Mouse (Mus musculus): ENCODE measurements around the gene Glyctk. TPM values are rescaled to one million over a fixed set of nuclear protein-coding genes. Genes with fewer than 3 reads are reported as not detected.

Glyctk gene
- polyA plus RNA-seq, 2 experiments, result 11.6 to 13.0 TPM

DNA sequence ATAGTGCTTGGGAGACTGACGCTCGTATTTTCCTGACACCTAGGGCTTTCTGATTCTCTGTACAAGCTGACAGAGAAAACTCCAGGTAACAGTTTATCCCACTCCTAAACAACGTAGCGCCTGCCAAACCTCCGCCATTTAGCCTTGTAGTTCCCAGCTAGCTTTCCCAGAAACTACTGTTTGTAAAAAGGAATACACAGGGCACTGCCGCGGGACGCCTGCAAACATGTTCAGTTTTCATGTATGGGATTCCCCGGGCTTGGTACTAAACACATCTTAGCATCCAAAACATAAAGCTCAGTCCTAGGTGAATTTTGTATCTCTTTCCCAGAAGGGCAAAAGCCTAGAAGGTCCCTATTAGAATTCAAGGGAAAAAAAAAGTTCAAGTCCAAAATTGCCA is 1.3 kb upstream of the Glyctk start:
- ATAC-seq (ENCODE audit: insufficient read depth) (no peak), DNase-seq (ENCODE audit: low read depth in 3 of 3, low spot score in 3 of 3) (no peak)
- TF ChIP-seq EP300 (IDR thresholded peaks at IDR 0.05; ENCODE audit: low read depth), result no peak
- no peak for TF ChIP-seq CTCF (IDR thresholded peaks at IDR 0.05; ENCODE audit: low read depth)
- peaks cover 5 to 14% of the 10 kb centered on the region in 2 experiments for H3K4me1 ChIP-seq (replicated peaks; ENCODE audit: control insufficient read depth in 2 of 2, insufficient read depth in 2 of 2, low read length in 1 of 2)
- no peak overlapping the region for H3K9ac ChIP-seq (replicated peaks)
- no peak overlapping the region for H3K27ac ChIP-seq
- peak overlapping the region; percentile 75 for H3K4me2 ChIP-seq (ENCODE audit: low read depth)
- no peak overlapping the region; a peak in 1 of 4 replicates for H3K4me3 ChIP-seq (ENCODE audit: insufficient read depth in 1 of 2, low read depth in 2 of 2, low read length in 2 of 2)
- no peaks in the 10 kb centered on the region for H3K9me3 ChIP-seq (ENCODE audit: control insufficient read depth, low read length)
- WGBS (ENCODE audit: insufficient replicate concordance), result 80% methylated on average over 9 of the region's 9 CpGs
- H3K36me3 ChIP-seq (replicated peaks; ENCODE audit: control insufficient read depth, insufficient read depth, low read depth), result no peaks in the 10 kb centered on the region
- H3K27me3 ChIP-seq (ENCODE audit: control insufficient read depth, insufficient read depth, low read length), result no peaks in the 10 kb centered on the region

DNA sequence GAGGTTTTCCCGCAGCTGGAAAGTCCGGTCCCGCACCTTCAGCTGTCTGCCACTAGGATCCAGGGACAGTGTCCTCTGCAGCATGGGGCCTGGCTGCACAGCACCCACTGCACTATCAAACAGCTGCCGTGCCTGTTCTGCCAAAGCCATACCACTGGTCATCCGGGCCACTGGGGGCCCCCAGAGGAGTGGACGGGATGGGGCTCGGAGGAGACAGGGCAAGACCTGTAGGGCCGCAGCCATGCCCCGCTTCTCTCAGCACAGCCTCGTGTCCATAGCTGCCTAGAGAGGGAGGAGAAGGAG is 364 bp downstream of the Glyctk start:
- TF ChIP-seq EP300 (IDR thresholded peaks at IDR 0.05; ENCODE audit: low read depth) (no peak), CTCF (IDR thresholded peaks at IDR 0.05; ENCODE audit: low read depth) (peak; percentile 3; the same call in 1 of the 2 replicates)
- peak overlapping the region; percentile 25 to 32 for H3K4me3 ChIP-seq (ENCODE audit: insufficient read depth in 1 of 2, low read depth in 2 of 2, low read length in 2 of 2)

DNA sequence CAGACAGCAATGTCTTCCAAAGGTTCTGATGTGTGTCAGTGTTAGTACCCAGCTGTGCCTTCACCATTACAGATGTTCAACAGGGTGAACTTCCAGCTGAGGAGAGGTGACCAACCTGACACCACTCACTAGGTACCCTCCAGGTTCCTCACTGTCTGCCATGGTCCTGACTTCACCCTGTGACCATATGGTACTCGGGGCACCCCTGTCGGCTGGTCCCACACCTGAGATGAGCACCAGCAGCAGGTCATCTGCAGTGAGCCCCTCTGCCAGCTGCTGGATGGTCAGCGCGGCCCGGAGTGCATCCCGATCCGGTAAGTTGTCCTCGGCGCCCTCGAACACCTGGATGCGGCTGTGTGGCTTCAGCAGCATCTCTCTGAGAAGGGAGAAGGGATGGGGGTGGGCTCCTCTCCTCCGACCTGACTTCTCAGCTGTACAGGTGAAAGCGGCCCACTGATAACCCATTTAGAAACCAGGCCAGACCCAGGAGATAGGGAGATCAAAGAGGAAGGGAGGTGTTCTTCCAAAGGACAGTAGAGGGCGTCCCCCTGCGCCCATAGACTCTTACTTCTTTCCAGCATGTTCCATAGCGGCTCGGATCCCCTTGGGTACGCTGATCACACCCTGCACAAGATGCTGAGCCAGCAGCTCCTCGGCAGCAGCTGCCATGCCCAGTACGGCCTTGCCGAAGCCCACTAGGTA is 866 bp downstream of the Glyctk start:
- H3K4me2 ChIP-seq (ENCODE audit: low read depth), result peak overlapping the region; percentile 21
- ATAC-seq (ENCODE audit: insufficient read depth), result no peak
- peaks cover 5 to 14% of the 10 kb centered on the region in 2 experiments for H3K4me1 ChIP-seq (replicated peaks; ENCODE audit: control insufficient read depth in 2 of 2, insufficient read depth in 2 of 2, low read length in 1 of 2)
- H3K36me3 ChIP-seq (replicated peaks; ENCODE audit: control insufficient read depth, insufficient read depth, low read depth), result no peaks in the 10 kb centered on the region
- peak; percentile 21; the same call in 1 of the 2 replicates for TF ChIP-seq CTCF (IDR thresholded peaks at IDR 0.05; ENCODE audit: low read depth)
- TF ChIP-seq EP300 (IDR thresholded peaks at IDR 0.05; ENCODE audit: low read depth), result no peak
- no peaks in the 10 kb centered on the region for H3K27me3 ChIP-seq (ENCODE audit: control insufficient read depth, insufficient read depth, low read length)
- WGBS (ENCODE audit: insufficient replicate concordance), result 73% methylated on average over 21 of the region's 21 CpGs
- H3K4me3 ChIP-seq (ENCODE audit: insufficient read depth in 1 of 2, low read depth in 2 of 2, low read length in 2 of 2), result peak overlapping the region; percentile 25 to 32
- DNase-seq (ENCODE audit: low read depth in 3 of 3, low spot score in 3 of 3), result no peak
- no peak overlapping the region for H3K27ac ChIP-seq
- no peak overlapping the region for H3K9ac ChIP-seq (replicated peaks)
- H3K9me3 ChIP-seq (ENCODE audit: control insufficient read depth, low read length), result no peaks in the 10 kb centered on the region

More for the DNA sequence above, 364 bp downstream of the Glyctk start:
- 0 out of 2 replicates have a peak, but pooled peaks have one; percentile 2 for ATAC-seq (ENCODE audit: insufficient read depth)
- Histone ChIP-seq H3K36me3 (replicated peaks; ENCODE audit: control insufficient read depth, insufficient read depth, low read depth) (no peaks in the 10 kb centered on the region), H3K27ac (no peak overlapping the region), H3K9me3 (ENCODE audit: control insufficient read depth, low read length) (no peaks in the 10 kb centered on the region), H3K27me3 (ENCODE audit: control insufficient read depth, insufficient read depth, low read length) (no peaks in the 10 kb centered on the region), H3K4me2 (ENCODE audit: low read depth) (peak overlapping the region; percentile 21; the same call in 1 of the 2 replicates), H3K4me1 (replicated peaks; ENCODE audit: control insufficient read depth in 2 of 2, insufficient read depth in 2 of 2, low read length in 1 of 2) (peaks cover 5 to 14% of the 10 kb centered on the region in 2 experiments), H3K9ac (replicated peaks) (no peak overlapping the region)
- WGBS (ENCODE audit: insufficient replicate concordance), result 77% methylated on average over 10 of the region's 10 CpGs
- DNase-seq (ENCODE audit: low read depth in 3 of 3, low spot score in 3 of 3), result no peak

DNA sequence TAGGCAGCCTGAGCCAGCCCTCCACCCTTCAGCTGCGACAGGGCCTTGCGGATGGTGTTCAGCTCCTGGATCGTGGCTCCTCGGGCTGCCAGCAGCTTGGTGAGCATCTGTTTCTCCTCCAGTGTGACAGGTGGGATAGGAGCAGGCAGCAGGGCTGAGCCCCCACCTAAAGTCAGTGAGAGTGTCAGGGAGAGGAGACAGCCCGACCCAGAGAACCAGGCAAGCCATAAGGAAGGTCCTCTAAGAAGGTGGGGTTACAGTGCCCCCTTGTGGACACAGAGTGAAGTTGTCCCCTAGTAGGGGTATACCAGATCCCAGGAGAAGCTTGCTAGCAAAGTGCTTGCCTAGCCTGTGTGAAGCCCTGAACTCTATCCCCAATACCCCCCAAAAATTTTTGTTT is 1.5 kb downstream of the Glyctk start:
- Histone ChIP-seq H3K4me3 (ENCODE audit: insufficient read depth in 1 of 2, low read depth in 2 of 2, low read length in 2 of 2) (peak overlapping the region in 1 of 2 experiments; percentile 12; a peak in 1 of 4 replicates), H3K9me3 (ENCODE audit: control insufficient read depth, low read length) (no peaks in the 10 kb centered on the region), H3K9ac (replicated peaks) (no peak overlapping the region), H3K27ac (no peak overlapping the region), H3K36me3 (replicated peaks; ENCODE audit: control insufficient read depth, insufficient read depth, low read depth) (no peaks in the 10 kb centered on the region), H3K4me2 (ENCODE audit: low read depth) (peak overlapping the region; percentile 22), H3K27me3 (ENCODE audit: control insufficient read depth, insufficient read depth, low read length) (no peaks in the 10 kb centered on the region), H3K4me1 (replicated peaks; ENCODE audit: control insufficient read depth in 2 of 2, insufficient read depth in 2 of 2, low read length in 1 of 2) (peaks cover 5 to 14% of the 10 kb centered on the region in 2 experiments)
- no peak for ATAC-seq (ENCODE audit: insufficient read depth)
- WGBS (ENCODE audit: insufficient replicate concordance), result 81% methylated on average over 5 of the region's 5 CpGs
- DNase-seq (ENCODE audit: low read depth in 3 of 3, low spot score in 3 of 3), result peak; percentile 33 to 54 (median 49)
- no peak for TF ChIP-seq EP300 (IDR thresholded peaks at IDR 0.05; ENCODE audit: low read depth)
- TF ChIP-seq CTCF (IDR thresholded peaks at IDR 0.05; ENCODE audit: low read depth), result peak; percentile 88

DNA sequence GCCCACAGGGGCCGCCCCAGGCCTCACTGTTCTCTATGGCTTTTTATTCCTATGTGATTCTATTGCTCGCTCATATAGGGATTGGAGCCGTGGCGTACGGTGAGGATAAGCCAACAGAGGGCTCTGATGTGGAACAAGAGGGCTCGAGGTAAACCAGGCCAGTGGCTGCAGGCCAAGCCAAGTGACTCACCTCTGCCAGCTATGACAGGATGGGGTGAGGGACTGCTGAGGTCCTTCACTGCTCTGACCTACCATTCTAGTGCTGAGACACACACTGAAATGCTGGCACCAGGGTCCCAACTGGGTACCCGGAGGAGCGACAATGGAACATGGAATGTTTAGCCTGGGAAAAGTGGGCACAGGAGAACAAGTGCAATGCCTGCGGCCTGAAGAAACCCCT is 3.8 kb downstream of the Glyctk start:
- no peak for DNase-seq (ENCODE audit: low read depth in 3 of 3, low spot score in 3 of 3)
- Histone ChIP-seq H3K9me3 (ENCODE audit: control insufficient read depth, low read length) (no peaks in the 10 kb centered on the region), H3K9ac (replicated peaks) (no peak overlapping the region), H3K27me3 (ENCODE audit: control insufficient read depth, insufficient read depth, low read length) (peaks cover 16% of the 10 kb centered on the region), H3K27ac (no peak overlapping the region), H3K36me3 (replicated peaks; ENCODE audit: control insufficient read depth, insufficient read depth, low read depth) (no peaks in the 10 kb centered on the region), H3K4me1 (replicated peaks; ENCODE audit: control insufficient read depth in 2 of 2, insufficient read depth in 2 of 2, low read length in 1 of 2) (peaks cover 0 to 7% of the 10 kb centered on the region in 2 experiments; a peak in 2 of 4 replicates), H3K4me3 (ENCODE audit: insufficient read depth in 1 of 2, low read depth in 2 of 2, low read length in 2 of 2) (no peak overlapping the region), H3K4me2 (ENCODE audit: low read depth) (no peak overlapping the region)
- WGBS (ENCODE audit: insufficient replicate concordance), result 66% methylated on average over 9 of the region's 9 CpGs
- no peak for TF ChIP-seq CTCF (IDR thresholded peaks at IDR 0.05; ENCODE audit: low read depth)
- no peak for TF ChIP-seq EP300 (IDR thresholded peaks at IDR 0.05; ENCODE audit: low read depth)
- ATAC-seq (ENCODE audit: insufficient read depth), result no peak
